Mouse (Mus musculus) heart, adult 11 months (tissue): ENCODE measurements around the gene Utp3.

ENCODE experiments used
- DNase-seq: peaks from one replicate; pipeline ENCODE4 v3.0.0; 2022

Utp3 gene

GRCm38 (mm10) chr5:88574829-88575228 lies 20.6 kb downstream of the Utp3 start:
- no peak for DNase-seq

GRCm38 (mm10) chr5:88575506-88576338 lies 21.5 kb downstream of the Utp3 start:
- no peak for DNase-seq

GRCm38 (mm10) chr5:88580681-88581080 lies 26.4 kb downstream of the Utp3 start:
- DNase-seq = no peak

- peak; percentile 81 for DNase-seq
These were observed 27.1 kb downstream of the Utp3 start for GRCm38 (mm10) chr5:88581343-88581742.

GRCm38 (mm10) chr5:88583271-88584031 lies 29.2 kb downstream of the Utp3 start:
- peak; percentile 97 for DNase-seq

- peak; percentile 86 for DNase-seq
These were observed 29.8 kb downstream of the Utp3 start for GRCm38 (mm10) chr5:88584061-88584460.

- peak; percentile 86 for DNase-seq
These were observed 32.3 kb downstream of the Utp3 start for GRCm38 (mm10) chr5:88586407-88587174.

DNA sequence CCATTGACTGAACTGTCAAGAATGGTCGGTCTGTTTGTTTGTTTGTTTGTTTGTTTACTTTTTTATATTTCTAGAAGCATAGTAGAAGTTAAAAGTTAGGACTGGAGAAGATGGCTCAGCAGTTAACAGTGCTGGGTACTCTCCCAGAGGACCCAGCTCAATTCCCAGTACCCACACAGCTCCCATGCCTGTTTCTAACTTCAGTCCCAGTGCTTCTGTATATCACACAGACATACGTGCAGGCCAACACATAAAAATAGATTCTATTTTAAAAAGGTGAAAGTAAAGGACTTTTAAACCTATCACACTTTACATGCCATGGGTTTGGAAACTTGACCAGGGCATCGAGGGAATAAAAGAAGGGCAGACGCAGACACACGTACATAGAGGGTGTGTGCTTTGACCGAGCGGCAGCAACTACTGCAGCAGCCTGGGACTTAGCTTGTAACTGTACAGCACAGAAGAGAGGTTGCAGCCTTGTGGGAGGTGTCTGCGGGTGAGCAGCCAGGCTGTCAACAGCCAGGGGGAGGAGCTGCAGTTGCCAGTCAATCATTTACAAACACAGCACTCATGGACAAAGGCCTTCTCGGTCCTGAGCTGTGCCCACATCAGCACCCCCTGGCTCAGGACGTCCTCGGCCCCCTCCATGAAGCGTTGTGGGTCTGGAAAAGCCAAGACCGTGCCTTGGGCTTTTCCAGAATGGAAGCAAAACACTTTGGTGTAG lies 33.1 kb downstream of the Utp3 start:
- peak; percentile 89 for DNase-seq

- DNase-seq = no peak
These were observed 34.2 kb downstream of the Utp3 start for GRCm38 (mm10) chr5:88588481-88588880.

DNA sequence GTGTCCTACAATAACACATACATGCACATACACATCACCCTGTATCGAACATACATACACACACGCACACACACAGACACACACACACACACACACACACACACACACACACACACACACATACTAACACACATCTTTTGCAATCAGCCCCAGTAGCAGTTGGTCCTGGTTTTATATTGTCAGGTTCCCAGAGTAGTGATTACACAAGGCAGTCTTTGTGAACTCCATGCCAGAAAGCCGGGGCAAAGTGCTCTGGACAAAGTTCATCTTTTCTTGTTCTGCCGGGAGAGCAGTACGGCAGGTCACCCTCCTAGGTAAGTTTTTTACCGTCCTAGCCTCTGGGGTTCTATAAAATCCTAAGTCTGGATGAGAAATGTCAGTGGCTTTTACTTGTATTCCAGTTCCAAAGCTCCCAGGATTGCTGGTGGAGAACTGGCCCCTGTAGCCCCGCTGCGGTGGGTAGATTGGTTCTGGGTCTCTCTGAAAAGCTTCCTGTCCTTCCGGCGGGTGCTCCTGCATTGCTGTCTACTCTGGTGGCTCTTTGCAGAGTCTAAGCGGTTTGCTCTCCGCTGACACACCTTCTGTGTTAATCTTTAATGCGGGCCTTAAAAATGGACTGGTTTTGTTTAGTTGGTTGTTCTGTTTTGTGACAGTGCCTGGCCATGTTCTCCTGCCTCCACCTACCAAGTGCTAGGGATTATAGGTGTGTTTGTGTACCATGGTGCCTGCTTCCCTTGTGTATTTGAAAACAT lies 39.3 kb downstream of the Utp3 start:
- DNase-seq = peak; percentile 55

GRCm38 (mm10) chr5:88594173-88594569 lies 39.9 kb downstream of the Utp3 start:
- no peak for DNase-seq

DNA sequence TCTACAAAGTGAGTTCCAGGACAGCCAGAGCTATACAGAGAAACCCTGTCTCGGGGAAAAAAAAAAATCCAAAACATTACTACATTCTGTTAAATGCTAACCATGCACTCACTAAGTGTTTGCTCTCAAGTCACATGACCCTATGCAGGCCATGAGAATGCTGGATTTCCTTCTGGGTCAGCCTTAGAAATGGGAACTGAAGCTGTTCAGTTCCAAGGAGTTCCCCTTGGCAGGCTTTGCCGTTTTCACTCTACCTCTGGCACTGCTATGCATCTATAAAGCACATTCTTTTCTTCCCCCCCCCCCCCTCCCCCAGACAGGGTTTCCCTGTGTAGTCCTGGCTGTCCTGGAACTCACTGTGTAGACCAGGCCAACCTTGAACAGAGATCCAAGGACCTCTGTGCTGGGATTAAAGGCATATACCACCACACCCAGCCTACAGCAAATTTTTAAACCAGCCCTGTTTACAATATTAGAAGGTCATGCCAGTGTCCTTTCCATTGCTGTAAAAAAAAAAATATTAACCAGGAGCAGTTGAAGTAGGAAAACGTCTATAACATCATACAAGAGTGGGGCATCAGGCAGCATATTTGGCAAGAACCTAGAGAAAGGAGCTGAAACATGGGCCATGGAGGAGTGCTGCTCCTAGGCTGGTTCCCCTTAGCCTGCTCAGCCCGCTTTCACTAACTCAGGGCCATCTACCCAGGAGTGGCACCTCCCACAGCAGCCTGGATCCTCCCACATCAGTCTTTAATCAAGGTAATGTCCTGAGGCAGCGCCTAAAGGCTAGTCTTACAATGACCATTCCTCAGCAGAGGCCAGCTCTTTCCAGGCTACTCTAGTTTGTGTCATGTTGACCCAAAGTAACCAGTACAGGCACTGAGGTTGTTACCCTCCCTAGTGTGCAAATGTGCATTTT lies 41.5 kb downstream of the Utp3 start:
- DNase-seq = peak; percentile 86

DNA sequence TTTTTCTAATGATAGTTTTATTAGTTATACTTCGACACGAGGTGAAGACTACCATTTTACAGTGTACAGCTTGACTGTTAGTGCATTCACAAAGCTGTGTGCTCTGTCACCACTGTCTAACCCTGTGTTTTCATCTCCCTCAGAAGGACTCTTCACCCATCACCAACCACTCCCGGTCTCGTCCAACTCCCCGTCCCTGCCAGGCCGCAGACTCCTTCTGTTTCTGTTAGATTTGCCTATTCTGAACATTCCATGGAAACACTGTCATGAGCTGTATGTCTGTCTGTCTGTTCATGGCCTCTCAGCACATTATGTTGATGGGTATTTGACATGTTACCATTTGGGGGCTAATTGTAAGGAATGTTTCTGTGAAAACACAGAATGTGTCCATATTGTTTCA lies 44.7 kb downstream of the Utp3 start:
- DNase-seq = peak; percentile 77

- no peak for DNase-seq
These were observed 47.8 kb downstream of the Utp3 start for GRCm38 (mm10) chr5:88602030-88602429.

- no peak for DNase-seq
These were observed 48.5 kb downstream of the Utp3 start for GRCm38 (mm10) chr5:88602713-88603112.

GRCm38 (mm10) chr5:88604046-88604445 lies 49.8 kb downstream of the Utp3 start:
- DNase-seq = peak; percentile 31

GRCm38 (mm10) chr5:88604641-88605358 lies 50.5 kb downstream of the Utp3 start:
- DNase-seq = peak; percentile 61
